Mouse (Mus musculus): Measurements from ENCODE around the gene Tpmt. TPM values are rescaled to one million over a fixed set of nuclear protein-coding genes. Genes with fewer than 3 reads are reported as not detected.

Gene Tpmt
- polyA plus RNA-seq, 1 experiment from 2014 or later: 25.8 TPM

DNA sequence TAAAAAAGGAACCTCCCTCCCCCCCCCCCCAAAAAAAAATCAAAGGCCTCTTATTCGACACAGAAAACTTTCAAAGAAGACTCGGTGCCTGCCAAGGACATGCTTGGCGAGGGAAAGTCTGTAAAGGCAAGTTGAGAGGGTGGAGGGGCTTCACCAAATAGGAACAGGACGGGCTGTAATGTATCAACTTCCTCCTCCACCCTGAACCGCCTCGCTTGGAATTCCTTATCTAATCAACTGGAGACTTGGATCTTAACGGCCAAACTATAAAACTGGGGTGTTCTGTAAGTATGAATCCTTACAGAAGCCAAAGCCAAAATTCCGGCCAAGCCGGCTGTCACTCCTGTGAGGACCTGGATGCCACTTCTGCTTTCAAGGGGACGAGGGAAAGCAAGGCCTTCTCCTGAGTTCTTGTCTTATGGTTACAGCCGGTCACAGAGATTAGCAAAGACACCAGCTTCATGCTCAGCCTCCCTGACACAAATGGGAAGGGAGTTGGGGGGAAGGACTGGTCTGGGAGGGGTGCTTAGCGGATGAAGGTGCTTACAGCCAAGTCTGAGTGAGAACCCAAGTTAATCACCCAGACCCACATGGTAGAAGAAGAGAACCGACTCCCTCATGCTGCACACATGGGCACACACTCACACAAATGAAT is 64.6 kb downstream of the Tpmt start:
- ATAC-seq (ENCODE audit: insufficient number of reproducible peaks, low FRiP score, low TSS enrichment, low read depth): no peak
- H3K4me3 ChIP-seq (ENCODE audit: low read depth, low read length): no peak overlapping the region
- no peaks in the 10 kb centered on the region for H3K27me3 ChIP-seq (ENCODE audit: control insufficient read depth, insufficient read depth, low read length)
- H3K4me1 ChIP-seq (ENCODE audit: control insufficient read depth, insufficient read depth, low read length): no peaks in the 10 kb centered on the region
- no peaks in the 10 kb centered on the region for H3K36me3 ChIP-seq (ENCODE audit: control insufficient read depth, insufficient read depth, low read length)
- no peak overlapping the region for H3K9ac ChIP-seq (ENCODE audit: low read length)
- 64% methylated on average over 13 of the region's 13 CpGs for WGBS
- no peak overlapping the region for H3K27ac ChIP-seq (replicated peaks; ENCODE audit: low read depth, low read length)
- DNase-seq (ENCODE audit: low spot score): no peak
- H3K4me2 ChIP-seq (ENCODE audit: low read depth, severe bottlenecking): no peak overlapping the region
- no peaks in the 10 kb centered on the region for H3K9me3 ChIP-seq (ENCODE audit: control insufficient read depth, low read length)

DNA sequence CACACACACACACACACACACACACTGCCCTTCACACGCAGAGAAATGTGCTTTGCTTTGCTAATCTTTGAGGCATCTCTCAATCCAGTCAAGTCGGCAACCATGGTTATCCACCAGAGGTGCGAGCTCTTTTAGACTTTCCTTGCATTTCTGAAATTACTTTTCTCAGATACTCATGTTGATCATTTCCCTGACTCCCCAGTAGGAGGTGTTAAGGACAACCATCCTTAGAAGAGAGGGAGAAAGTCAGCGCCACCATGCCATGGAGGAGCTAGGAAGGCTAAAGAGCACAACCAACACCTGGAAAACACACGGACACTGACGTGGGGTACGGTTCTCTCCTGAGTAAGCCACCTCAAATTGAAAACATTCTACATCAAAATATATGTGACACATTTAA is 68.0 kb downstream of the Tpmt start:
- Histone ChIP-seq H3K4me3 (ENCODE audit: low read depth, low read length) (no peak overlapping the region), H3K9me3 (ENCODE audit: control insufficient read depth, low read length) (no peaks in the 10 kb centered on the region), H3K9ac (ENCODE audit: low read length) (no peak overlapping the region), H3K4me2 (ENCODE audit: low read depth, severe bottlenecking) (no peak overlapping the region), H3K27me3 (ENCODE audit: control insufficient read depth, insufficient read depth, low read length) (no peaks in the 10 kb centered on the region), H3K36me3 (ENCODE audit: control insufficient read depth, insufficient read depth, low read length) (no peaks in the 10 kb centered on the region), H3K4me1 (ENCODE audit: control insufficient read depth, insufficient read depth, low read length) (no peaks in the 10 kb centered on the region), H3K27ac (replicated peaks; ENCODE audit: low read depth, low read length) (no peak overlapping the region)
- ATAC-seq (ENCODE audit: insufficient number of reproducible peaks, low FRiP score, low TSS enrichment, low read depth): no peak
- no peak for DNase-seq (ENCODE audit: low spot score)
- 87% methylated on average over 7 of the region's 7 CpGs for WGBS

DNA sequence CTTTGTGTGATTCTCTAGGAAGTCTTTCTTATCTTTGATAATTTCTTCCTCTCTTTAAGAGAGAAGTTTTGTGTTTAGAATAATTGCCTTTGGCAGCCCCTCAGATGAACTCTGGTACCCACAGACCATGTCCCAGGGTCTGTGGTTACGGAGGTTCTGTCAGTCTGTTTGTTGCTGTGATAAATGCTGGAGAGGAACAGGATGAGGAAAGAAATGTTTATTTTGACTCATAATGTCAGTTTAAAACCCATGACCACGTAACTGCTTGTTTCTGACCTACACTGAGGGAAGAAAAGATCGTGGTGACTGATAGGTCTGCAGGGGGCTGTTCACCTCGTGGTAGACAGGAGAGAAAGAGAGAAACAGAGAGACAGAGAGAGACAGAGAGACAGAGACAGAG is 68.6 kb downstream of the Tpmt start:
- Histone ChIP-seq H3K4me1 (ENCODE audit: control insufficient read depth, insufficient read depth, low read length) (no peaks in the 10 kb centered on the region), H3K36me3 (ENCODE audit: control insufficient read depth, insufficient read depth, low read length) (no peaks in the 10 kb centered on the region), H3K9ac (ENCODE audit: low read length) (no peak overlapping the region), H3K4me3 (ENCODE audit: low read depth, low read length) (no peak overlapping the region), H3K9me3 (ENCODE audit: control insufficient read depth, low read length) (no peaks in the 10 kb centered on the region), H3K27ac (replicated peaks; ENCODE audit: low read depth, low read length) (no peak overlapping the region), H3K4me2 (ENCODE audit: low read depth, severe bottlenecking) (no peak overlapping the region), H3K27me3 (ENCODE audit: control insufficient read depth, insufficient read depth, low read length) (no peaks in the 10 kb centered on the region)
- DNase-seq (ENCODE audit: low spot score) (no peak), ATAC-seq (ENCODE audit: insufficient number of reproducible peaks, low FRiP score, low TSS enrichment, low read depth) (no peak)
- 77% methylated on average over 4 of the region's 4 CpGs for WGBS

DNA sequence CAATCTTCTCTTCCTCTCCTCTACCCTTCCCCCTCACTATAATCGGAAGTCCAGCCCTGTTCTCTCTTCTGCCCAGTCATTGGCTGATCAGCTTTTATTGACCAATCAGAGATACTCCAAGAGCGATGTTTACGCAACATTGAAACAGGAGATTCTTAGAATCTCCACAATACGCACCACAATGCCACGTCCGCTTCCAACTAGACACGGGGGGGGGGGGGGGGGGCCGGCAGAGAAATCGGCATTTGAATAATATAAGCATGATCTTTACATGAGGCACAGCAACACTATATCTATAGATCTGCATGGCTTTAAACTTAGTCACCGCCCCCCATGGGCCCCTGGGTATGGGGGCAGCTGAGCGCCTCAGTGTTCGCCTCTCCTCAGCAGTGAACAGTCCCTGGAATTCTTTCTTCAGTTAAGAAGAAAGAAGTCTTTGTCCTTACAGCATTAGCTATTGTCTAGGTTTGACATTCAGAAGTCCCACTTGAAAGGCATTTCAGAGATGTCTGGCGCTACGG is 69.4 kb downstream of the Tpmt start:
- 70% methylated on average over 14 of the region's 14 CpGs for WGBS
- Histone ChIP-seq H3K27ac (replicated peaks; ENCODE audit: low read depth, low read length) (no peak overlapping the region), H3K4me1 (ENCODE audit: control insufficient read depth, insufficient read depth, low read length) (no peaks in the 10 kb centered on the region), H3K9me3 (ENCODE audit: control insufficient read depth, low read length) (no peaks in the 10 kb centered on the region), H3K4me3 (ENCODE audit: low read depth, low read length) (no peak overlapping the region), H3K4me2 (ENCODE audit: low read depth, severe bottlenecking) (no peak overlapping the region), H3K27me3 (ENCODE audit: control insufficient read depth, insufficient read depth, low read length) (no peaks in the 10 kb centered on the region), H3K9ac (ENCODE audit: low read length) (no peak overlapping the region), H3K36me3 (ENCODE audit: control insufficient read depth, insufficient read depth, low read length) (no peaks in the 10 kb centered on the region)
- DNase-seq (ENCODE audit: low spot score): no peak
- no peak for ATAC-seq (ENCODE audit: insufficient number of reproducible peaks, low FRiP score, low TSS enrichment, low read depth)

Other genes starting within 250 kb of the Tpmt start
- 14.2 and 16.5 TPM in 2 replicates for gene Kif13a, start 114.9 kb downstream of the Tpmt start, polyA plus RNA-seq (2014; fragmentation: Nextera tagmentation; extraction: Ambion mirVana)
- 2.7 and 3.1 TPM in 2 replicates for gene Nhlrc1, start 29.9 kb downstream of the Tpmt start, polyA plus RNA-seq (2014; fragmentation: Nextera tagmentation; extraction: Ambion mirVana)
- gene Kdm1b, start 1.2 kb downstream of the Tpmt start, polyA plus RNA-seq (2014; fragmentation: Nextera tagmentation; extraction: Ambion mirVana): 11.5 and 12.4 TPM in 2 replicates
- gene Dek, start 61.5 kb upstream of the Tpmt start, polyA plus RNA-seq (2014; fragmentation: Nextera tagmentation; extraction: Ambion mirVana): 375 and 404 TPM in 2 replicates
- gene Rnf144b, start 77.9 kb upstream of the Tpmt start, polyA plus RNA-seq (2014; fragmentation: Nextera tagmentation; extraction: Ambion mirVana): 0.89 and 0.91 TPM in 2 replicates